Mouse (Mus musculus) testis, adult 2 months (tissue): Measurements from ENCODE around the gene Alox12. TPM values are rescaled to one million over a fixed set of nuclear protein-coding genes. Genes with fewer than 3 reads are reported as not detected.
A peak's percentile ranks its signal among the peaks of the same experiment; 100 is the strongest.

ENCODE experiments used
- H3K27ac ChIP-seq: fragments of 200-500 bp; 2 replicates; pipeline ENCODE4 v1.5.1; 2012; ENCODE audit warnings: low read depth, low read length; ENCODE audit not compliant: control insufficient read depth, insufficient read depth
- H3K27me3 ChIP-seq: fragments of 200-500 bp; 2 replicates; pipeline ENCODE4 v1.6.1; 2012; ENCODE audit warnings: mild to moderate bottlenecking, low read length, moderate library complexity; ENCODE audit not compliant: control insufficient read depth, insufficient read depth
- H3K36me3 ChIP-seq: fragments of 200-500 bp; 2 replicates; pipeline ENCODE4 v1.6.1; 2012; ENCODE audit warnings: mild to moderate bottlenecking, low read length; ENCODE audit not compliant: control insufficient read depth, insufficient read depth
- H3K4me1 ChIP-seq: fragments of 200-500 bp; 2 replicates; pipeline ENCODE4 v1.6.1; 2012; ENCODE audit warnings: low read length; ENCODE audit not compliant: control insufficient read depth, insufficient read depth
- H3K4me3 ChIP-seq: fragments of 200-500 bp; 2 replicates; pipeline ENCODE4 v1.5.1; 2012; ENCODE audit warnings: low read depth, mild to moderate bottlenecking, low read length, moderate library complexity, mixed read lengths; ENCODE audit not compliant: control insufficient read depth
- CTCF ChIP-seq: fragments of 200-500 bp; IDR thresholded peaks from 2 replicates; pipeline ENCODE4 v1.5.1; 2012; ENCODE audit warnings: low read depth, mild to moderate bottlenecking, inconsistent platforms, low read length, moderate library complexity; ENCODE audit not compliant: control insufficient read depth, insufficient read depth, insufficient replicate concordance
- POLR2A ChIP-seq: fragments of 200-500 bp; IDR thresholded peaks from 2 replicates; pipeline ENCODE4 v1.6.1; 2012; ENCODE audit warnings: low read depth, mild to moderate bottlenecking, inconsistent platforms, low read length, moderate library complexity; ENCODE audit not compliant: control insufficient read depth
- polyA plus RNA-seq: library from polyadenylated mRNA; depleted of rRNA; stranded (reverse); fragments of >200 nt; gene quantifications from 2 replicates; pipeline ENCODE4 v1.2.3, GENCODE M21; 2012

Alox12 gene
- polyA plus RNA-seq, 1 experiment, result 4.2 TPM

DNA sequence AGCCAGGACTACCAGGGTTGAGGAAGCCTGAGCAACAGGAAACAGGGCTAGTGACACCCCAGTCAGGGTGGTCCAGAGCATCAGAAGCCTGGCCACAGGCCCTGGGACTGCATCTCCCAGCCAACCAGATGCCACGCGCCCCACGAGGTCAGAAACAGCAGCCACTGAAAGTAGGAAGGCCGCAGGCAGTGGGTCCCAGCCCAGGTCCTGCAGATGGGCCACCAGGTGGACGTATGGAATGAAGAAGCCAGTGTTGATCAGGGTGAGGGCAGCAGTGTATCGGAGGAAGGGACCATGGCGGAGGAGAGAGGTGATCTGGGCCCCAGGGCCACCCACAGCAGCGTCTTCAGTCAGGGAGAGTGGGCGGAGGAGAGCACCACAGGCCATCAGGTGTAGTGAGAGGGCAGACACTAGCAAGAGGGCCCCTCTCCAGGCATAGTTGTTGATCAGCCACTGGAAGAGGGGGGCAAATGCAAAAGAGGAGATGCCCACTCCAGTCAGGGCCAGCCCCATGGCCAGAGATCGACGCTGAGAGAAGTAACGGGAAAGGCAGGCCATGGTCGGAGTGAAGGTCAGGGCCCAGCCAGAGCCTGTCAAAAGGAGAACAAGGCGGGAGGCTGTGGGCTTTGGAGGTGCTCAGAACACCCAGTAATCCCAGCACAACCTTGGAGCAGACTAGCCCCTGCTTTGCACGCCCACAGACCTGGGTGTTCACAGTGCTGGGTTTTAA is 36.2 kb downstream of the Alox12 start:
- H3K36me3 ChIP-seq, result no peaks in the 10 kb centered on the region
- H3K27ac ChIP-seq, result no peak overlapping the region
- H3K27me3 ChIP-seq, result no peaks in the 10 kb centered on the region; the same call in none of the 2 replicates
- H3K4me3 ChIP-seq, result no peak overlapping the region
- H3K4me1 ChIP-seq, result peaks cover 34% of the 10 kb centered on the region
- TF ChIP-seq POLR2A (no peak), CTCF (no peak)

DNA sequence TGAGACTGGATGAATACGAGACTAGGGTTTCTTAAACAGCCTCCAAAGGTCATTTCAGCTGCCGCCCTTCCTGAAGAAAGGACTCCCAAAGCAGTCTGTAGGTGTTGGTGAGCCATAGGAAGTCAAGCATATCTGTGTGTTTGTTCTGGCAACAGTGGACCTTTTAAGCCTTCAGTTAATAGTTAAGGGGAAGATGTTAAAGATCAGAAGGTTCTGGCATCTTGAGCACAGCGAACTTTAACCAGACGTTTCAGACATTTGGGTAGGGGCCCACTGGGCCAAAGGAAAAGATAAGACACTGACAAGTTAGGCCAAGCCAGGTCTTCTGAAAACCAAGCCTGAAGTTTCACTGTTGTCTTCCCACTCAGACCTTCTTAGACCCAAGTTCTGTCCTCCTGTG is 37.1 kb downstream of the Alox12 start:
- TF ChIP-seq CTCF, result no peak
- TF ChIP-seq POLR2A, result no peak
- H3K4me3 ChIP-seq, result no peak overlapping the region
- peaks cover 36% of the 10 kb centered on the region for H3K4me1 ChIP-seq
- H3K27me3 ChIP-seq, result no peaks in the 10 kb centered on the region; the same call in none of the 2 replicates
- no peak overlapping the region for H3K27ac ChIP-seq
- H3K36me3 ChIP-seq, result no peaks in the 10 kb centered on the region

DNA sequence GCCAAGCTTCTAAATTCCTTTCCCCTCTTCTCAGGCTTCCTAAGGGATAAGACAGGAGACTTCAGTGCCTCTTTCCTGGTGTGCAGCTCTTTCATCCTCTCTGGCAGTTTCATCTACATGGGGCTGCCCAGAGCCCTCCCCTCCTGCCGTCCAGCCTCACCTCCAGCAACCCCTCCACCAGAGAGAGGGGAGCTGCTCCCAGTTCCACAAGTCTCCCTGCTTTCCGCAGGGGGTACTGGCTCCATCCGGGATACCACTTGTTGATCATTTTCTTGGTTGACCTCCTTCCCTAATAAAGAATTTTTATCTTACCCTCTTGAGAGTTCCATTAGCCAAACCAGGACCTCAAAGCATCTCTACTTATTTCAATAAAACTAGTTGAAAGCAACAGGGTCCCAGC is 39.0 kb downstream of the Alox12 start:
- Histone ChIP-seq H3K27me3 (no peaks in the 10 kb centered on the region; the same call in none of the 2 replicates), H3K36me3 (no peaks in the 10 kb centered on the region), H3K4me1 (peaks cover 33% of the 10 kb centered on the region), H3K27ac (no peak overlapping the region), H3K4me3 (no peak overlapping the region)
- TF ChIP-seq POLR2A, result no peak
- TF ChIP-seq CTCF, result no peak

DNA sequence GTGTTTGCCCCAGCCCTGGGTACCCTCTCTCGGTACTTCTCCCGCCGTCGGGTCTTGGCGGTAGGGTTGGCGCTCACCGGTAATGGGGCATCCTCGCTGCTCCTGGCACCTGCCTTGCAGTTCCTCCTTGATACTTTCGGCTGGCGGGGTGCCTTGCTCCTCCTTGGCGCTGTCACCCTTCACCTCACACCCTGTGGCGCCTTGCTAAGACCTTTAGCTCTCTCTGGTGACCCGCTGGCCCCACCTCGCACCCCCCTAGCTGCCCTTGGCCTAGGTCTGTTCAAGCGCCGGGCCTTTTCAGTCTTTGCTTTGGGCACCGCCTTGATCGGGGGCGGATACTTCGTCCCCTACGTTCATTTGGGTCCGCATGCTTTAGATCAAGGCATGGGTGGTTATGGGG is 39.9 kb downstream of the Alox12 start:
- H3K4me3 ChIP-seq, result no peak overlapping the region
- H3K27me3 ChIP-seq, result no peaks in the 10 kb centered on the region; the same call in 1 of the 2 replicates
- peaks cover 25% of the 10 kb centered on the region for H3K4me1 ChIP-seq
- no peak overlapping the region for H3K27ac ChIP-seq
- TF ChIP-seq POLR2A, result no peak
- no peak for TF ChIP-seq CTCF
- no peaks in the 10 kb centered on the region for H3K36me3 ChIP-seq

DNA sequence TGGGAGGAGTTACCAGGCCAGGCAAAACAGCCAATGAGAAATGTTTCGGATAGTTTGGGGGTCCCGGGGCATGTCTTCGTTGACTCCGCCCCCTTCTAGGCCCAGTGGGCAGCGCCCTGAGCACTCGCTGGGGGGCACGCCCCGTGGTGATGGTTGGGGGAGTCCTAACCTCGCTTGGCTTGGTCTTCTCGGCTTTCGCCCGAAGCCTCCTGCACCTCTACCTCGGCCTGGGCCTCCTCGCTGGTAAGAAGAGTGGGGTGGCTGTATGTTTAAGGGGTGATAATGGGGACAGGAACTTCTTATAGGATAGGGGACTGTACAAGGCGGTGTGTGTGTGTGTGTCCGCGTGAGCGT is 40.3 kb downstream of the Alox12 start:
- Histone ChIP-seq H3K4me3 (peak overlapping the region; percentile 7), H3K27ac (no peak overlapping the region), H3K36me3 (no peaks in the 10 kb centered on the region), H3K27me3 (no peaks in the 10 kb centered on the region), H3K4me1 (peaks cover 22% of the 10 kb centered on the region)
- TF ChIP-seq POLR2A, result no peak
- TF ChIP-seq CTCF, result no peak

DNA sequence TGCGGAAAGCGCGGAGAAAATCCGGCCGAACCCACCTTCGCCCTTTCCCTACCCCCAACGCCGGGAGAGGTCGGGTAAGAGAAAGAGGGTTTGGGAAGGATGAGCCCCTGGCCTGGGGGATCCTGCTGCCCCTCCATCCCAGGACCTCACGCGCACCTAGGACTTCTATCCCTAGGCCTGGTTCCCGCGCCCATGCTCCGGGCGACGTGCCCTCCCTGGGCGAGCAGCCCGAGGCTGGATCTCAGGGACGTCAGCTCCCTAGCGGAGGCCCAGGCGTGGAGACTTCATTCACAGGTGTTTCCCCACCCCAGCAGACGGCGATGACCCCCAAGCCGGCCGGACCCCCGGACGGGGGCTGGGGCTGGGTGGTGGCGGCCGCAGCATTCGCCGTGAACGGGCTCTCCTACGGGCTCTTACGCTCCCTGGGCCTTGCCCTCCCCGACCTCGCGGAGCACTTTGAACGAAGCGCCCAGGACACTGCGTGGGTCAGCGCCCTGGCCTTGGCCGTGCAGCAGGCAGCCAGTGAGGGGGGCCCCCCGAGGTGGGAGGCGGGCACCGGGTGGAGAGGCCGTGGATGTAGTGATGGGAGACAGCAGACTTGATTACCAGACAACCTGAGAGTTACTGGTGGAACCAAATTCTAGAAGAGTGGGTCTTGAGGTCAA is 40.8 kb downstream of the Alox12 start:
- H3K4me1 ChIP-seq, result peaks cover 22% of the 10 kb centered on the region
- no peaks in the 10 kb centered on the region for H3K27me3 ChIP-seq
- H3K4me3 ChIP-seq, result peak overlapping the region; percentile 7
- no peak overlapping the region for H3K27ac ChIP-seq
- H3K36me3 ChIP-seq, result no peaks in the 10 kb centered on the region
- no peak for TF ChIP-seq POLR2A
- no peak for TF ChIP-seq CTCF

DNA sequence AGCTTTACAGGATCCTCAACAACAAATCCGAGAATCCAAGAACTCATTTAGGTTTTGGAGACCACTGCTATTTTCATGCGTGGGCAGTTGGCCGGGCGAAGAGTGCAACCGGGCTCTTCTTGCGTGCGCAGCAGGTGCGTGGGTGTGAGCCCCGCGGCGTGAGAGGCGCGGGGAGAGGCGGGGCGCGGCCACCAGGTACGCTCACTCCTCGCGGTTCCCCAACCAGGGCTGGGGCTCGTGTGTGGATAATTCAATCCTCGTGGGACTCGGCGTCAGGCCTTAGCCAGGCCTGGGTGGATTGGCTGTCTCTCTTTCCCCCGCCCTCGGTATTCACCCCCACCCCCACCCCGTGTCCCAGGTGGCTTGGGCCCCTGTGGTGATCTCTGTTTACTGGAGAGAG is 41.4 kb downstream of the Alox12 start:
- no peak overlapping the region for H3K27ac ChIP-seq
- no peak for TF ChIP-seq POLR2A
- no peak for TF ChIP-seq CTCF
- H3K27me3 ChIP-seq, result no peaks in the 10 kb centered on the region

DNA sequence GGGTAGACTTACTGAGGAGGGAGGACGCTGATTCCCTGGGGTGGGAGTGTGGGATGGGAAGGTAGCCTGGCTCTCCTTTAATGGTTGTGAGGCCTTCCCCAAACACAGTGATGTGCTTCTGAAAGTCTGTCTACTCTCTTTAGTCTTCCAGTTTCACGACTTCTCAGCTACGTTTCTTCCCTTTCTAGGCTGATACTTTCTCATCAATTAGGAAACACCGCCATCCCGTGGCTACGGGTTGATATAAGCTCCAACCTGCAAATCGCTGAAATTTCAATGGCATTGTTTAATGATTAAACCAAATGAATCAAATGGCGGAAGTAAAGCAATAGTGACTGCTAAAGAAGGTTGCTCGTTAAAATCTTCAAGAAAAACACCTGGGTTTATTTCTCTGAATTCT is 42.3 kb downstream of the Alox12 start:
- H3K4me3 ChIP-seq, result no peak overlapping the region
- H3K27me3 ChIP-seq, result no peaks in the 10 kb centered on the region
- no peak for TF ChIP-seq POLR2A
- TF ChIP-seq CTCF, result no peak
- H3K4me1 ChIP-seq, result peaks cover 22% of the 10 kb centered on the region
- 0 out of 2 replicates have a peak overlapping the region, but pooled peaks have one; percentile 3 for H3K27ac ChIP-seq
- H3K36me3 ChIP-seq, result no peaks in the 10 kb centered on the region

More for the DNA sequence above, 41.4 kb downstream of the Alox12 start:
- H3K4me1 ChIP-seq, result peaks cover 22% of the 10 kb centered on the region
- no peak overlapping the region for H3K4me3 ChIP-seq
- H3K36me3 ChIP-seq, result no peaks in the 10 kb centered on the region
